Mouse (Mus musculus) embryonic facial prominence, embryonic 11.5 days (tissue): ENCODE data around the gene Rfx7. TPM values are rescaled to one million over a fixed set of nuclear protein-coding genes. Genes with fewer than 3 reads are reported as not detected.
A peak's percentile ranks its signal among the peaks of the same experiment; 100 is the strongest.

Experiments used
- ATAC-seq: fragments of 200-750 bp; cut with Nextera tagmentation; replicated peaks from 2 replicates; pipeline ENCODE4 v1.8.0; 2017; ENCODE audit warnings: low read depth; ENCODE audit not compliant: insufficient number of reproducible peaks, low FRiP score, low TSS enrichment
- DNase-seq: peaks from one replicate; pipeline ENCODE4 v3.0.0-alpha.2; 2015; ENCODE audit warnings: low spot score
- H3K27ac ChIP-seq: fragments of 300-500 bp; sonication (generic); replicated peaks from 2 replicates; pipeline ENCODE4 v1.5.1; 2014; ENCODE audit warnings: mild to moderate bottlenecking, low read depth, low read length, control low read depth
- H3K27me3 ChIP-seq: fragments of 300-500 bp; sonication (generic); 2 replicates; pipeline ENCODE4 v1.6.1; 2014; ENCODE audit warnings: mild to moderate bottlenecking, low read length, moderate library complexity, mixed read lengths; ENCODE audit not compliant: control insufficient read depth, insufficient read depth
- H3K36me3 ChIP-seq: fragments of 300-500 bp; sonication (generic); replicated peaks from 2 replicates; pipeline ENCODE4 v1.6.1; 2014; ENCODE audit warnings: low read depth, mild to moderate bottlenecking, low read length, moderate library complexity, mixed read lengths; ENCODE audit not compliant: control insufficient read depth, insufficient read depth
- H3K4me1 ChIP-seq: fragments of 300-500 bp; sonication (generic); 2 replicates; pipeline ENCODE4 v1.6.1; 2014; ENCODE audit warnings: low read length, mixed read lengths; ENCODE audit not compliant: control insufficient read depth, insufficient read depth
- H3K4me2 ChIP-seq: fragments of 300-500 bp; sonication (generic); 2 replicates; pipeline ENCODE4 v1.6.1; 2014; ENCODE audit warnings: low read depth, mild to moderate bottlenecking, control low read depth, low read length, moderate library complexity
- H3K4me3 ChIP-seq: fragments of 300-500 bp; sonication (generic); 2 replicates; pipeline ENCODE4 v1.5.1; 2014; ENCODE audit warnings: low read depth, low read length, control low read depth
- H3K9ac ChIP-seq: fragments of 300-500 bp; sonication (generic); replicated peaks from 2 replicates; pipeline ENCODE4 v1.6.1; 2014; ENCODE audit warnings: mild to moderate bottlenecking, control low read depth, low read length
- H3K9me3 ChIP-seq: fragments of 300-500 bp; sonication (generic); replicated peaks from 2 replicates; pipeline ENCODE4 v1.6.1; 2016; ENCODE audit warnings: mild to moderate bottlenecking, low read length, inconsistent platforms, mixed read lengths; ENCODE audit not compliant: control insufficient read depth
- WGBS: fragments of 180-500 bp; shearing (Covaris S2); extraction: QIAGEN DNeasy Blood & Tissue Kit; methylation state at CpG from one replicate; pipeline ENCODE4 v1.1.7; 2014; 5-methylcytosine and 5-hydroxymethylcytosine counted together
- polyA plus RNA-seq: library from polyadenylated mRNA; unstranded; fragments of >200 nt; fragmentation: Nextera tagmentation; extraction: Ambion mirVana; gene quantifications from 2 replicates; pipeline ENCODE4 v1.2.1, GENCODE M21; 2014

Gene Rfx7
- polyA plus RNA-seq, 1 experiment from 2014 or later = 19.9 TPM

DNA sequence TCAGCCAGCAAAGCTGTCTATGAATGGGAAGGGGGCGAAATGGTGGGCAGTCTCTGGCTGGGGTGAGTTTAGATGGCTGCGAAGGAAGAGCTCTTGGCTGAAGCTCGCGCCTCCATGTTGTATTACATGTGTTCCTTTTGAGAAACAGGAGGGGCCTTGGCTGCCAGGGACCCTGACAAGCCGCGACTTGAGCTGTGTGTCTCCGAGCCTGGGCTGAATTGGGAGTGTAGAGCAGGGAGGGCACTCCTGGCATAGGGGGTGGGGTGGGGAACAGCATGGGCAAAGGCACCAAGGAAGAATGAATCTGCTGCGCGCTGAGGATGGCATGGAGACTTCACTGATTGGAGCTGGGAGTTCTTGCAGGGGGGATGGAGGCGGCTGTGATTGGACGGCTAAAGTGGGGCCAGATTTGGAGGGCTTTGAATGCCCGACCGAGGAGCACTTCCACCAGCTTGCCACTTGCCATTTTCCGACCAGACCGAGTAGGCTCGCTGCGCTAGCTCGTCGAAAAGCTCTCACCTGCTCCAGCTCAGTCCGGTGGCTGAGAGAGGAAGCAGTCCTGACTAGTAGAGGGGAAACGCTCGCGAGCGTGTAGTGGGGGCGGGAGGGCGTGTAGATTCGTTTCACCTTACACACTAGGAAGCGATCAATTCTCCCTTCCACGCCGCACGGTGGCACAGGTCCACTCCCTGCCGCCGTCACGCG, 597 bp upstream of the Rfx7 start:
- Histone ChIP-seq H3K36me3 (no peaks in the 10 kb centered on the region), H3K4me3 (peak overlapping the region; percentile 85), H3K27me3 (no peaks in the 10 kb centered on the region), H3K4me2 (peak overlapping the region; percentile 67), H3K4me1 (no peaks in the 10 kb centered on the region), H3K27ac (peak overlapping the region; percentile 98), H3K9ac (peak overlapping the region; percentile 96), H3K9me3 (no peaks in the 10 kb centered on the region)
- DNase-seq = peak; percentile 92
- WGBS = under 1% methylated on average over 29 of the region's 35 CpGs
- peak; percentile 84 for ATAC-seq

DNA sequence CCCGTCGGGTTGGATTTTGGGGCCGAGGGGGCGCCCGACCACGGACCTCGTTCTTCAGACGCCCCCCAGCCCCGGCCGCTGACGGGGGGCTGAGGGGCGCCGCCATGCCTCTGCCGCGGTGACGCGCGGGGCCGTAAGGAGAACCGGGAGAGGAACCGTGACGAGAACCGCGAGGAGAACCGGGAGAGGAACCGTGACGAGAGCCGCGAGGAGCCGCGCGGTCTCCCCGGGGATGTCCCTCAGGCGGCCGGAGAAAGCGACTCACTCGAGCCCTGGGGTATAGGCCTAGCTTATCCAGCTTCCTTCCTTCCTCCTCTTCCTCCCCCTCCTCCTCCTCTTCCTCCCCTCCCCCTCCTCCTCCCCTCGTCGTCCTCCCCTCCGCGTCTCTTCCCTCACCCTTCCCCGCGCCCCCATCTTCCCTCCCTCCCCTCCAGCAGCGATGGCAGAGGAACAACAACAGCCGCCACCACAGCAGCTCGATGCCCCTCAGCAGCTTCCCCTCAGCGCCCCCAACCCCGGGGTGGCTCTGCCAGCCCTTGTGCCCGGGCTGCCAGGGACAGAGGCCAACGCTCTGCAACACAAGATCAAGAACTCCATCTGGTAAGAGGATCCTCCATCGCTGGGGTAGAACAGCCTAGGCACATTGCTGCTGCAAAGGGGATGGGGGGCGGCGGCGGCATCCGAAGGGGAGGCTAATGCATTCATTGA, 495 bp downstream of the Rfx7 start:
- H3K9me3 ChIP-seq = no peaks in the 10 kb centered on the region
- peak overlapping the region; percentile 85 for H3K4me3 ChIP-seq
- ATAC-seq (peak; percentile 56), DNase-seq (peak; percentile 75)
- no peaks in the 10 kb centered on the region for H3K4me1 ChIP-seq
- peak overlapping the region; percentile 96 for H3K9ac ChIP-seq
- WGBS = 1% methylated on average over 41 of the region's 55 CpGs
- H3K27me3 ChIP-seq = no peaks in the 10 kb centered on the region
- peak overlapping the region; percentile 98 for H3K27ac ChIP-seq
- peak overlapping the region; percentile 67 for H3K4me2 ChIP-seq
- H3K36me3 ChIP-seq = no peaks in the 10 kb centered on the region

DNA sequence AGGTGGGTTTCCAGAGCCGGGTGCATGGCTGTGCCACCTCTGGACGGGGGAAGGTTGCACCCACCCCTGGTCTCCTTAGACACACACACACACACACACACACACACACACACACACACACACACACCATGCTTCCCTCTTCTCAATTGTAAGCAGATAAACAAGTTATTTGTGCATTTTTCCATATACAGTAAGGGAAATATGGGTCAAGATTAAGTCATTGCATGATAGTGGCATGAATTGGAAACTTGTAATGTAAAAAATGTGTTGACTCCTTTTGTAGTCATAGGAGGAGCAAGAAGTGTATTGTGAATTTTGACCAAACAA, 1.0 kb downstream of the Rfx7 start:
- 4% methylated on average over 2 of the region's 2 CpGs for WGBS
- no peaks in the 10 kb centered on the region for H3K27me3 ChIP-seq

DNA sequence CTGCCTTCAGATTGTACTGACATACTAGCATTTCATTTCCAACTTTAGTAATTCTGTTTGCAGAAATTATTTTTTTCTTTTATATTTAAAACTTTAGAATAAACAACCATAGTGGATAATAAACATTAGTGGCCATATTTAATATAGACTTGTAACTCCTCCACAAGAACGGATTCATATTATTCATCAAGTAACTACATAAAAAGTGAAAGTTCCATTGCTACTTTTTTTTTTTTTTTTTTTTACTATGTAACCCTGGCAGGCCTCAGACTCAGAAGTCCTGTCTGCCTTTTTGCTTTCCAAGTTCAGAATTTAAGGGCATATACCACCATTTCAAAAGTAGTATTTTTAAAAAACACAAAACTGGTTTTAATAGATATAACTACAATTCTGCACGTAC, 2.9 kb downstream of the Rfx7 start:
- H3K4me3 ChIP-seq = no peak overlapping the region
- H3K9me3 ChIP-seq = no peaks in the 10 kb centered on the region
- no peaks in the 10 kb centered on the region for H3K27me3 ChIP-seq
- DNase-seq (no peak), ATAC-seq (no peak)
- H3K27ac ChIP-seq = no peak overlapping the region
- H3K4me1 ChIP-seq = no peaks in the 10 kb centered on the region
- WGBS = 91% methylated on average over 2 of the region's 2 CpGs
- no peak overlapping the region for H3K4me2 ChIP-seq
- no peaks in the 10 kb centered on the region for H3K36me3 ChIP-seq
- no peak overlapping the region for H3K9ac ChIP-seq

More for the DNA sequence above, 1.0 kb downstream of the Rfx7 start:
- Histone ChIP-seq H3K9ac (peak overlapping the region; percentile 96), H3K4me3 (peak overlapping the region; percentile 85), H3K27ac (peak overlapping the region; percentile 98), H3K36me3 (no peaks in the 10 kb centered on the region), H3K4me1 (no peaks in the 10 kb centered on the region), H3K9me3 (no peaks in the 10 kb centered on the region), H3K4me2 (peak overlapping the region; percentile 67)
- DNase-seq (no peak), ATAC-seq (peak; percentile 18; the same call in 1 of the 2 replicates)

DNA sequence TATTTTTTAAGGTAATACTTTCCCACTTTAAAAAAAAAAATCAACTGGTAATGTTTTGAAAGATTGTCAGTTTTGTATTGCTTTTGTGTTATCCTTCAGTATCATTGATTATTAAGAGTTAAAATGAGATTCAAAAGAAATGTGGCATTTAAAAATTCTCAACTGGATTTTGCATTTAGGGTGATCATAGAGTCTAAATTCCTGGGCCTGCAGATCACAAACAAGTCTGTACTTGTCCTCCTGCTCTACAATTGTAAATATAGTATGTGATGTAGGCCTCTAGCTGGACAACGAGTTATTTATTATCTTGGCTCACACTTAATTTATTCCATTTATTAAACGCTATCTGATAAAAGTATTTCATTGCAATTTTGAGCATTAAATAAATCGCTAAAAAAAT, 3.4 kb downstream of the Rfx7 start:
- H3K4me2 ChIP-seq = no peak overlapping the region
- no peaks in the 10 kb centered on the region for H3K36me3 ChIP-seq
- H3K4me3 ChIP-seq = no peak overlapping the region
- no peaks in the 10 kb centered on the region for H3K4me1 ChIP-seq
- H3K9ac ChIP-seq = no peak overlapping the region
- 91% methylated on average over 3 of the region's 3 CpGs for WGBS
- H3K27me3 ChIP-seq = no peaks in the 10 kb centered on the region
- no peak for DNase-seq
- no peak overlapping the region for H3K27ac ChIP-seq
- ATAC-seq = no peak
- H3K9me3 ChIP-seq = no peaks in the 10 kb centered on the region

DNA sequence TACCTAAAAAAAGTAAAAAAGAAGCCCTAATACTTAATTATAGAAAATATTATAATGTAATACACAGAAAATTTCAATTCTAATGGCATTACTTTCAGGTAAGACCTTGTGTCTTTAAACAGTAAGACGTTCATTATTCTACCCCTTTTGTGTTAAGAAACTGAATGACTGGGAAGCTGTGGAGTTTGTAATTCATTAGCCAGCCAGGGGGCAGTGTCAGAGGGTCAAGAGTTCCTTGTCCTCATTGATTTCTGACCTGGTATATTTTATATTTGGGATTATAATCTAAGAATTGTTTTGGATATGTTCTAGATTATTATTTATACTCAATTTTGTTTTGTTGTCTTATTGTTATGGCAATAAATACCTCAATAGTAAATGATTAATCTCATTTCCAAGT, 5.0 kb downstream of the Rfx7 start:
- WGBS = 58% methylated on average over 1 of the region's 1 CpGs
- ATAC-seq (no peak), DNase-seq (no peak)
- H3K4me2 ChIP-seq = no peak overlapping the region
- H3K4me1 ChIP-seq = no peaks in the 10 kb centered on the region; the same call in 1 of the 2 replicates
- no peak overlapping the region for H3K27ac ChIP-seq
- H3K9me3 ChIP-seq = no peaks in the 10 kb centered on the region
- no peak overlapping the region for H3K4me3 ChIP-seq
- no peak overlapping the region for H3K9ac ChIP-seq
- H3K27me3 ChIP-seq = no peaks in the 10 kb centered on the region
- H3K36me3 ChIP-seq = no peaks in the 10 kb centered on the region

DNA sequence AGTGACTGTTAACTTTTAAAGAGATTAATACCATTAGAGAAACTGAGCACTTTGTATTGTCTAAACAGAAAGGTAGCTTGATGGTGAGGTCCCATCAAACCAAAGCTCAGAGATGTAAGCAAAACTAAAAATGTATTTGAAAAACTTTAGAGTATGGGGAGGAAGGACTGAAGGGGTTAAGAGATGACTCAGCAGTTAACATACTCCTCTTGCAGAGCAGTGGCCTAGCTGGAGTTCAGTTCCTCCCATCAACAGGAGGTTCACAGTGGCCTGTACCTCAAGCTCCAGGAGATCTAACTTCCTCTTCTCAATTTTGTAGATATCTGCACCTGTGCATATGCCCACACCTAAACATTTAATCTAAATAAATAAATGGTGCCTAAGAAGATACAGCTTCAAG, 11.6 kb downstream of the Rfx7 start:
- H3K36me3 ChIP-seq = no peaks in the 10 kb centered on the region
- H3K9me3 ChIP-seq = no peaks in the 10 kb centered on the region
- no peak overlapping the region for H3K4me3 ChIP-seq
- H3K4me2 ChIP-seq = no peak overlapping the region
- DNase-seq = no peak
- no peak for ATAC-seq
- H3K4me1 ChIP-seq = no peaks in the 10 kb centered on the region; the same call in 1 of the 2 replicates
- no peaks in the 10 kb centered on the region for H3K27me3 ChIP-seq
- H3K9ac ChIP-seq = no peak overlapping the region
- no peak overlapping the region for H3K27ac ChIP-seq

DNA sequence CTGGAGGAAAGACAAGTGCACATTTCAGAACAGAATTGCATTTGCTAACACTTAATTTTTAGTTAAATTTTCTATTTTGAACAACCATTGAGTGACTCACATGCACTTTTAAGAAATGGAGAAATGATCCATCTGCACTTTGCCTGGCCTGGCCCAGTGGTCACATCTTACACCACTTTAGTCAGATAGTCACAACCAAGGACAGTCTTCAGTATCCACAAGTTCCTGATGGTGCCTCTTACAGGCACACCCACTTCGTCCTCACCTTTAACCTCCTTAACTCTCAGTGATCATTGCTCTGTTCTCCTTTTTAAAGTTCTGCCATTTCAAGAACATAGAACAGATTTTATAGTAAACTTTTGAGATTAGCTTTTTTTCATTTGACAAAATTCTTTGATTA, 26.7 kb downstream of the Rfx7 start:
- no peaks in the 10 kb centered on the region for H3K4me1 ChIP-seq
- no peak overlapping the region for H3K9ac ChIP-seq
- no peaks in the 10 kb centered on the region for H3K27me3 ChIP-seq
- DNase-seq (no peak), ATAC-seq (no peak)
- no peaks in the 10 kb centered on the region for H3K36me3 ChIP-seq
- no peak overlapping the region for H3K4me3 ChIP-seq
- no peak overlapping the region for H3K27ac ChIP-seq
- 76% methylated on average over 1 of the region's 1 CpGs for WGBS
- no peaks in the 10 kb centered on the region for H3K9me3 ChIP-seq
- H3K4me2 ChIP-seq = no peak overlapping the region
